Mouse (Mus musculus): ENCODE data around the gene Gm21119. TPM values are rescaled to one million over a fixed set of nuclear protein-coding genes. Genes with fewer than 3 reads are reported as not detected.
"Not testable (repeated sequence)": the region's sequence is repeated elsewhere in the genome, so short reads cannot be mapped to it uniquely, and the experiment has no call there.

Gene Gm21119
- total and polyA plus RNA-seq, 3 experiments: not detected

- DNase-seq (ENCODE audit: low read depth, low spot score): peak; percentile 11
- H3K27ac ChIP-seq (ENCODE audit: control insufficient read depth, low read depth, low read length); H3K4me3 ChIP-seq (ENCODE audit: control insufficient read depth in 1 of 2, insufficient read depth in 1 of 2, low read depth in 2 of 2, low read length in 2 of 2); H3K9me3 ChIP-seq (replicated peaks; ENCODE audit: insufficient read depth, low read length); H3K9ac ChIP-seq (ENCODE audit: control insufficient read depth, low read depth, low read length, poor library complexity, severe bottlenecking); H3K27me3 ChIP-seq (ENCODE audit: control insufficient read depth in 1 of 2, insufficient read depth in 2 of 2, low read length in 2 of 2); H3K79me2 ChIP-seq (ENCODE audit: control insufficient read depth, insufficient read depth, low read length, poor library complexity); H3K4me1 ChIP-seq (ENCODE audit: control insufficient read depth in 1 of 2, insufficient read depth in 2 of 2, low read length in 2 of 2); H3K36me3 ChIP-seq (ENCODE audit: control insufficient read depth in 1 of 2, insufficient read depth in 2 of 2, low read length in 2 of 2): not testable (repeated sequence)
Observed at GRCm38 (mm10) chr8:20590117-20590997, 24.4 kb upstream of the Gm21119 start.

- DNase-seq (ENCODE audit: low read depth, low spot score); H3K9ac ChIP-seq (ENCODE audit: control insufficient read depth, low read depth, low read length, poor library complexity, severe bottlenecking); H3K36me3 ChIP-seq (ENCODE audit: control insufficient read depth in 1 of 2, insufficient read depth in 2 of 2, low read length in 2 of 2); H3K9me3 ChIP-seq (replicated peaks; ENCODE audit: insufficient read depth, low read length); H3K4me1 ChIP-seq (ENCODE audit: control insufficient read depth in 1 of 2, insufficient read depth in 2 of 2, low read length in 2 of 2); H3K79me2 ChIP-seq (ENCODE audit: control insufficient read depth, insufficient read depth, low read length, poor library complexity); H3K27me3 ChIP-seq (ENCODE audit: control insufficient read depth in 1 of 2, insufficient read depth in 2 of 2, low read length in 2 of 2); H3K4me3 ChIP-seq (ENCODE audit: control insufficient read depth in 1 of 2, insufficient read depth in 1 of 2, low read depth in 2 of 2, low read length in 2 of 2); H3K27ac ChIP-seq (ENCODE audit: control insufficient read depth, low read depth, low read length): not testable (repeated sequence)
Observed at GRCm38 (mm10) chr8:20591002-20591401, 23.7 kb upstream of the Gm21119 start.

GRCm38 (mm10) chr8:20592732-20593272, 21.9 kb upstream of the Gm21119 start:
- not testable (repeated sequence) for H3K79me2 ChIP-seq (ENCODE audit: control insufficient read depth, insufficient read depth, low read length, poor library complexity); H3K27ac ChIP-seq (ENCODE audit: control insufficient read depth, low read depth, low read length); H3K27me3 ChIP-seq (ENCODE audit: control insufficient read depth in 1 of 2, insufficient read depth in 2 of 2, low read length in 2 of 2); H3K4me1 ChIP-seq (ENCODE audit: control insufficient read depth in 1 of 2, insufficient read depth in 2 of 2, low read length in 2 of 2); H3K9me3 ChIP-seq (replicated peaks; ENCODE audit: insufficient read depth, low read length); H3K4me3 ChIP-seq (ENCODE audit: control insufficient read depth in 1 of 2, insufficient read depth in 1 of 2, low read depth in 2 of 2, low read length in 2 of 2); H3K36me3 ChIP-seq (ENCODE audit: control insufficient read depth in 1 of 2, insufficient read depth in 2 of 2, low read length in 2 of 2); H3K9ac ChIP-seq (ENCODE audit: control insufficient read depth, low read depth, low read length, poor library complexity, severe bottlenecking); DNase-seq (ENCODE audit: low read depth, low spot score)

- DNase-seq (ENCODE audit: low read depth, low spot score); H3K36me3 ChIP-seq (ENCODE audit: control insufficient read depth in 1 of 2, insufficient read depth in 2 of 2, low read length in 2 of 2); H3K27ac ChIP-seq (ENCODE audit: control insufficient read depth, low read depth, low read length); H3K4me3 ChIP-seq (ENCODE audit: control insufficient read depth in 1 of 2, insufficient read depth in 1 of 2, low read depth in 2 of 2, low read length in 2 of 2); H3K27me3 ChIP-seq (ENCODE audit: control insufficient read depth in 1 of 2, insufficient read depth in 2 of 2, low read length in 2 of 2); H3K9ac ChIP-seq (ENCODE audit: control insufficient read depth, low read depth, low read length, poor library complexity, severe bottlenecking); H3K9me3 ChIP-seq (replicated peaks; ENCODE audit: insufficient read depth, low read length); H3K4me1 ChIP-seq (ENCODE audit: control insufficient read depth in 1 of 2, insufficient read depth in 2 of 2, low read length in 2 of 2); H3K79me2 ChIP-seq (ENCODE audit: control insufficient read depth, insufficient read depth, low read length, poor library complexity): not testable (repeated sequence)
Observed at GRCm38 (mm10) chr8:20593841-20594240, 20.9 kb upstream of the Gm21119 start.

GRCm38 (mm10) chr8:20596081-20596841, 18.5 kb upstream of the Gm21119 start:
- not testable (repeated sequence) for H3K79me2 ChIP-seq (ENCODE audit: control insufficient read depth, insufficient read depth, low read length, poor library complexity); H3K27me3 ChIP-seq (ENCODE audit: control insufficient read depth in 1 of 2, insufficient read depth in 2 of 2, low read length in 2 of 2); H3K27ac ChIP-seq (ENCODE audit: control insufficient read depth, low read depth, low read length); DNase-seq (ENCODE audit: low read depth, low spot score); H3K4me1 ChIP-seq (ENCODE audit: control insufficient read depth in 1 of 2, insufficient read depth in 2 of 2, low read length in 2 of 2); H3K9ac ChIP-seq (ENCODE audit: control insufficient read depth, low read depth, low read length, poor library complexity, severe bottlenecking); H3K36me3 ChIP-seq (ENCODE audit: control insufficient read depth in 1 of 2, insufficient read depth in 2 of 2, low read length in 2 of 2); H3K9me3 ChIP-seq (replicated peaks; ENCODE audit: insufficient read depth, low read length); H3K4me3 ChIP-seq (ENCODE audit: control insufficient read depth in 1 of 2, insufficient read depth in 1 of 2, low read depth in 2 of 2, low read length in 2 of 2)

GRCm38 (mm10) chr8:20596842-20597708, 17.6 kb upstream of the Gm21119 start:
- not testable (repeated sequence) for H3K4me3 ChIP-seq (ENCODE audit: control insufficient read depth in 1 of 2, insufficient read depth in 1 of 2, low read depth in 2 of 2, low read length in 2 of 2); H3K9me3 ChIP-seq (replicated peaks; ENCODE audit: insufficient read depth, low read length); H3K79me2 ChIP-seq (ENCODE audit: control insufficient read depth, insufficient read depth, low read length, poor library complexity); H3K4me1 ChIP-seq (ENCODE audit: control insufficient read depth in 1 of 2, insufficient read depth in 2 of 2, low read length in 2 of 2); H3K27ac ChIP-seq (ENCODE audit: control insufficient read depth, low read depth, low read length); DNase-seq (ENCODE audit: low read depth, low spot score); H3K9ac ChIP-seq (ENCODE audit: control insufficient read depth, low read depth, low read length, poor library complexity, severe bottlenecking); H3K36me3 ChIP-seq (ENCODE audit: control insufficient read depth in 1 of 2, insufficient read depth in 2 of 2, low read length in 2 of 2); H3K27me3 ChIP-seq (ENCODE audit: control insufficient read depth in 1 of 2, insufficient read depth in 2 of 2, low read length in 2 of 2)

Data from MEL (cell line).